Mouse (Mus musculus): ENCODE results near the gene Fdxr. TPM values are rescaled to one million over a fixed set of nuclear protein-coding genes. Genes with fewer than 3 reads are reported as not detected.

Fdxr gene
- total RNA-seq (2023), result 17.1 TPM

DNA sequence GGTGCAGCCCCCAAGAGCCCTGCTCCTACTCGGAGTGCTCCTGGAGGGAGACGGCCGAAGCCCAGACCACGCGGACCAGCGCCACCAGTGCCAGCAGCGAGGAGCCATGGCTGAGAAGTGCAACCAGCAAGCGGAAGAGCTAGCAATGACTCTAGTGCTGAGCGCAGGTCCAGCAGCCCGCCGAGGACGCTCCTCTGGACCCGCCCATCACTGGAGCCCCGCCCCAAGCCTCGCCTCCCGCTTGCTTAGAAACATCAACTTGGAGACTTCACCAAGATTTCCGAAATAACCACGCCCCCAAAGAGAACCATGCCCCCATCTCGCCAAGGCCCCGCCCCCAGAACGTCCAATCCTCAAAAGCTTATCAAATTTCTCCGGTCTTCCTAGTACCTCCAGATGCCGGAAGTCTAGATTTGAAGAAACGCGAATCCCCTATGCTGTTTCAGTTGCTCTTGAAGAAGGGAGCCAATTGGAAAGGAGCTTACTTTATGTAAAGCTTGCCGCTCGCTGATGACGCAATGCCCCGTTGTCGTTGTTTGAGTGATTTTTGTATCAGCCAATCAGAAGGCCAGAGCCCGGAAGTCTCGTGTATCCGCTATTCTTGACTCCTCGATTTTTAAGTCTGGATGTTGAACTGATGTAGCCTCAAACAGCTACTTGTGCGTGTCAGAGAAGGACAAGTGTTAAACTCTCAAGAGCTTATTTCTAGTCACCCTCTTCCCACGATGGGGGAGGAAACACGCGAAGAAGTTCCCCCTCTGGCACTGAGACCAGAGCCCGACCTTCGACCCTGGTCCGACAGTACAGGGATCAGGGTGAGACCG is at the start of gene Fdxr:
TSS of gene Fdxr (minus strand) at position 271 of the 824 bp plus-strand sequence.

GRCm38 (mm10) chr11:115321906-115322693 is 45.2 kb upstream of the Fdxr start, which contains the start of gene Ush1g:
Gene Ush1g, minus strand, starts transcription at chr11:115322041.

GRCm38 (mm10) chr11:115306863-115307262 is 30.0 kb upstream of the Fdxr start, which contains the start of gene Otop2:
Gene Otop2, plus strand, starts transcription at chr11:115307163.

GRCm38 (mm10) chr11:115297214-115297826 is 20.5 kb upstream of the Fdxr start, which contains the start of gene Fads6:
Gene Fads6, minus strand, starts transcription at chr11:115297663.

GRCm38 (mm10) chr11:115267061-115267883 is 9.6 kb downstream of the Fdxr start, which contains the start of gene Grin2c:
Gene Grin2c, minus strand, starts transcription at chr11:115267243.

Other genes with a start within 250 kb of the Fdxr start
- 2.2 TPM for gene Cd300ld5, start 239.3 kb downstream of the Fdxr start, total RNA-seq (2023)
- 2.2 TPM for gene Cd300ld3, start 228.6 kb downstream of the Fdxr start, total RNA-seq (2023)
- 1.6 TPM for gene Cd300e, start 214.9 kb downstream of the Fdxr start, total RNA-seq (2023)
- 26.8 TPM for gene Rab37, start 185.6 kb downstream of the Fdxr start, total RNA-seq (2023)
- 2.2 TPM for gene Cd300lf, start 143.1 kb downstream of the Fdxr start, total RNA-seq (2023)
- gene Slc9a3r1, start 113.7 kb downstream of the Fdxr start, total RNA-seq (2023), result 151 TPM
- 11.2 TPM for gene Tmem104, start 89.6 kb downstream of the Fdxr start, total RNA-seq (2023)
- 11.8 TPM for gene Nat9, start 89.2 kb downstream of the Fdxr start, total RNA-seq (2023)
- gene Grin2c, start 9.8 kb downstream of the Fdxr start, total RNA-seq (2023), result not detected
- 1.1 TPM for gene Fads6, start 20.6 kb upstream of the Fdxr start, total RNA-seq (2023)
- not detected for gene Otop2, start 30.1 kb upstream of the Fdxr start, total RNA-seq (2023)
- not detected for gene Ush1g, start 45.0 kb upstream of the Fdxr start, total RNA-seq (2023)
- gene Otop3, start 57.7 kb upstream of the Fdxr start, total RNA-seq (2023), result not detected
- gene Hid1, start 90.7 kb upstream of the Fdxr start, total RNA-seq (2023), result 28.6 TPM
- gene Cdr2l, start 104.9 kb upstream of the Fdxr start, total RNA-seq (2023), result 0.82 TPM
- 76.4 TPM for gene Mrpl58, start 126.7 kb upstream of the Fdxr start, total RNA-seq (2023)
- 215 TPM for gene Atp5h, start 142.9 kb upstream of the Fdxr start, total RNA-seq (2023)
- gene Kctd2, start 143.1 kb upstream of the Fdxr start, total RNA-seq (2023), result 52.0 TPM
- not detected for gene Trim80, start 163.5 kb upstream of the Fdxr start, total RNA-seq (2023)
- 9.4 TPM for gene Slc16a5, start 185.4 kb upstream of the Fdxr start, total RNA-seq (2023)
- 34.7 TPM for gene Armc7, start 198.6 kb upstream of the Fdxr start, total RNA-seq (2023)
- gene Nt5c, start 214.8 kb upstream of the Fdxr start, total RNA-seq (2023), result 111 TPM
- gene Jpt1, start 237.3 kb upstream of the Fdxr start, total RNA-seq (2023), result 171 TPM

Data from CD4-positive naive resting alpha-beta T cell, adult 76 days (primary cell).